Mouse (Mus musculus) embryo, embryonic 11.5 days (tissue): ENCODE measurements around the gene M1ap.

Source experiments
- DNase-seq: peaks from one replicate; pipeline ENCODE4 v3.0.0-alpha.2; 2012; ENCODE audit warnings: low read depth, low spot score

Gene M1ap

DNA sequence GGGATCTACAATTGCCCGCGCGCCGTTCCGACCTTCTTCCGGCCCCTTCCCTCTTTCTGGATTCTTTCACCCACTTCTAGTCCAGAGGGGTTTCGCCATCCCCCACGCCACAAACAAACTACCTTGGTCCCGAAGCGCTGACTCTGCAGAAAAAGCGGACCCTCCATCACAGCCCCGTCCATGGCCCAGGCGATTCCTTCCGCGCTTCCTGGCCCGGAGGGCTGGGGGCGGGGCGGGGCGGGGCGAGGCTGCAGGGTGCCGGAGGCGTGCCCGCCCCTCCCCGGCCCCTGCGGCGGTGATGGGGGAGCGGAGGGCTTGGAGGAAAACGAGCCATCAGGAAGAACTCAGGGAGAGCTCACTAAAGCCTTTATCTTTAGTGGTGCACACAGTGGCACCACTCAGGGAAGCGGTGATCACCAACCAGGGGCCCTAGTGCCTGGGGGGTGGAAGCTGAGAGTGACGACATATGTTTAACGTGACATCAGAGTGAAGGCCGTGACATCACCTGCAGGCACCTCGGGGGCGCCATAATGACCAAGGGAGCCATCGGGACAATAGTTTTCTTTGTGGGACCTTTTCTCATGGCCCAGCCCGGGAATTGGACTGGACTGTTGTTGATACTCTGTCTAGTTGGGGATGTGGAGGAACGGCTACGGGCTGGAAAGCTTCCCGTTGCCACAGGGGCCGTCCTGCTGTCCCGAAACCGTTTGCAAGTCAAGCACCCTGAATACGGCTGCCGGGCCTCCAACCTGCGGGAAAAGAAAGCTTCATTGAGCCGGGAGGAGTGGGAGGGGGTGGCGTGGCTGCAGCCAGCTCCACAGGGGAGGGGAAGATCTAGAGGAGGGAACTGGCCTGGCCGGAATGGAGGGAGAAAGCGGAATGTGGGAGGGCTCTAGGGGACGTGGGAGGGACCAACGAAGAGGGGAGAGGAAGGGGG lies 86.8 kb downstream of the M1ap start, which contains the start of the genes Dok1 and Loxl3:
Gene Dok1, minus strand, starts transcription at position 223 of the 937 bp plus-strand sequence.
Gene Loxl3, plus strand, starts transcription at position 925 of the 937 bp plus-strand sequence.
- peak; percentile 62 for DNase-seq

DNA sequence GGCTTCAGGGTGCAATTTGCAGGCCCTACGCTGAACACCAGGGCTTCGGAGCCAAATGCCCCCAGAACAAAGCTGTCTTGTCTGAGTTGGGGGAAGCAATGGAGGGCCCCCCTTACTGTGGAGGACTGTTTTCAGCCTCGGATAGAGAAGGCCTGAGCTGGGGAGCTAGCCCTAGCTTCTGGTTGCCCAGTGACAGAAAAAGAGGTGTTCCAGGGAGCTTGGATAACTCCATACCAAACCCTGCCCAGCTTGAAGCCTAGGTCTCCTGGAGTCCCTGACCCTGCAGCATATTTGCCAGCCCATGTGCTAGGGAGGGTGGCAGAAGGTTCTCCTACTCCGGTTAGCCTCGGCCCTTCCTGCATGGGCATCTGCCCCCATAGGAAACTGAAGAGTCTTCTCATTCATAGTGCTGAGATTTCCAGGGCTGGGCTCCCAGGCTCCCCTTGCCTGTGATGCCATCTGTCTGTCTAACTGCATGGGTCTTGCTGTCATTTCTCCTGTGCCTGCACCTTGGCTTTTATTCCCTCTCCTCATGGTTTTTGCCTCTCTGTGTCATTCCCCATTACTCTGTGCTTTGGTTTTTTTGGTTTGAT lies 87.9 kb downstream of the M1ap start:
- no peak for DNase-seq

DNA sequence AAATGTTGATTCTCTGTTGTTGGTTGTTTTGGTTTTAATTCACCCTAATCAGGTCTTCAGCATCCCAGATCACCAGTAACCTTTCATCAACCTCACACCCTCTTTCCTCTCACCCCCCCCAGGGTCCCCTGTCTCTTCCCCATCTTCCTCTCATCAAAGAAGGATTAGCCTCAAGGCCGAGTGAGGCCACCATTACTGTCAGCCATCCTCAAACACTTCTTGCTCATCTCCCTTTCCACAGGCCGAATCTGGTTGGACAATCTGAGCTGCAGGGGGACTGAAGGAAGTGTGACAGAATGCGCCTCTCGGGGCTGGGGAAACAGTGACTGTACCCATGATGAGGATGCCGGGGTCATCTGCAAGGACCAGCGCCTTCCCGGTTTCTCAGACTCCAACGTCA lies 90.5 kb downstream of the M1ap start:
- DNase-seq: no peak

DNA sequence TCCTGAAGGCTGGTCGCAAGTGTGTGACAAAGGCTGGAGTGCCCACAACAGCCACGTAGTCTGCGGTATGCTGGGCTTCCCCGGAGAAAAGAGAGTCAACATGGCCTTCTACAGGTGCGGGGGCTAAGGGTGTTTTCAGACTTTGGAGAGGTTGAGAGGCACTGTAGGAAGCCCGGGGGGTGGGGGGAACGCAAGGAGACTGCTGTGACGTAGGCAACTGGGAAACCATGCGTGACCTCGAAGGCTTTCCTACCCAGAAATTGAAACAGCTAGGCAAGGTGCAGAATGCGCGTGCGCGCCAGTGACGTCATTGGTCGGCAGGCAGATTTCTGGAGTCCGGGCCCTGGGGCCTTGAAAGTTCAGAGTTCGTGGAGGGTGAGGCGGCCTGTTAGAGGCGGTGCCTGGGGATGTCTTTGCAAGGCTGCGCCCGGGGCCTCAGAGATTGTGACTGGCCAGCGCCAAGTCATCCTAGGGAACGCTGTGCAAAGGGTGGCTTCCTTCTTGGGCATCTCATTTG lies 91.9 kb downstream of the M1ap start:
- DNase-seq: peak; percentile 76

DNA sequence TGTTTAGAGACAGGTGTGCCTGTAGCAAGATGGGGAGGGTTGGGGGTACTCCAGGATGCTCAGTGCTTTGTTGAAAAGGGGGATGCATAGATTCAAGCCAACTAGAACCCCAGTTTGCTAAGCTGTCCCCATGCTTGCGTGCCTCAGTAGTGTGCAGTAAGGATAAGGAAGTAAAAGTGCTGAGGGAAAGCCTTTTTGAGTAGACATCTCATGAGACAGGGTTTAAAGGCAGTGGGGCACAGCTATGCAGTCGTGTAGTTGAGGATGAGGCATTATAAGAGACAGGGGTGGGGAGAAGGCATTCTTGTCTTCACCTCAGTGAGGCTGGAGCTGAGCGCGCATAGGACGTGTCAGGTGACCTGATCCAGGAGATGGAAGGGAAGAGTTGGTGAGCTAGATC lies 93.9 kb downstream of the M1ap start:
- DNase-seq: no peak

DNA sequence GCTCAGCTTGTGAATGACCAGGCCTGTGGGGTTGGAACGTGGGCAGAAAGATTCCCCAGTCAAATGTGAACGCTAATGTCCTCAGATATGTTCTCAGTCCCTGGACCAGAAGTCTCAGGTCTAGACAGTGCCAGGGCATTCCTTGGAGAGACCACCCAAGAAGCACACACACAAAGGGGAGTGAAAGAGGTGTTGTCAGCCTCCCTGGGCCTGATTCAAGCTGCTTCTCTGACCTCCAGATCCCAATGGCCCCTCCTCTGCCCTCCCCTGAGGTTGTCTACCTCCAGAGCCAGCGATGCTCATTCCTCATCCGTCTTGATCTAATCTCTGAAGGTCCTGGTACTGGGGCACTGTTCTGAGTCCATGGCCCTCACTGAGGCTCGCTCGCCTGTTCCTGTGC lies 96.9 kb downstream of the M1ap start:
- DNase-seq: no peak

DNA sequence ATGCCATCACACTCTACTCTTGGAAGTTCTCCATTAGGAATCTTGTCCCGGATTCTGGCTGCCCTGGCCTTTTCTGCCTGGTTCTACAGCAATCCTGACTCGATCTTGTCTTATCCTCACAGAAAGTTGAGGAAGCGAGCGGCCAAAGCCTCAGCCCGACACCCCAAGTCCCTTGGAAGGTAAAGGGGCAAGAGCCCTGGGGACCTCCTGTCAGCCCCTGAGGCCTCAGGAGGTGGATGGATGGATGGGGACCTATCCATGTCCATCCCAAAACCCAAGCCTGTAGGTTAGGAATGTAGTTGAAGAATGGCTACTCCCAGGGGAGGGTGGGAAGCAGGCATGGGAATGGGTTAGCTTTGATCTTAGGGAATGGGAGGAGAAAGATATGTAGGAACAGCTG lies 97.3 kb downstream of the M1ap start:
- DNase-seq: no peak

DNA sequence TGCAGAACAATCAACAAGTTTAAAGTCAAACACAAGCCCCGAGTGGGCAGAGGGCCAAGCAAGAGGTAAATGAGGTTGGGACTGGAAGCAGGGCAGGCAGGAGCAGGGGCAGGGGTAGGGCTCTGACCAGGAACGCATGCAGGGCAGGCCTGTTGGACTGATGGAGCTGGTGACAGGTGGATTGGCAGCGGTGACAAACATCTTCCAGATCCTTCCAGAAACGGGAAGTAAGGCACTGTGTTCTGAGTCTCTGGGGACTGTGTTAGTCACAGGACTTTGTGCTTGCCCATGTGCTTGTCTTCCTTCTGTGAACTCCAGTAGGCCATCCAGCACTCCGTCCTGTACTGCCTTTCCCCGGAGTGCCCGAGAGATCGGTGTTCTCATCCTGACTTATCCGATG lies 98.0 kb downstream of the M1ap start:
- DNase-seq: no peak

DNA sequence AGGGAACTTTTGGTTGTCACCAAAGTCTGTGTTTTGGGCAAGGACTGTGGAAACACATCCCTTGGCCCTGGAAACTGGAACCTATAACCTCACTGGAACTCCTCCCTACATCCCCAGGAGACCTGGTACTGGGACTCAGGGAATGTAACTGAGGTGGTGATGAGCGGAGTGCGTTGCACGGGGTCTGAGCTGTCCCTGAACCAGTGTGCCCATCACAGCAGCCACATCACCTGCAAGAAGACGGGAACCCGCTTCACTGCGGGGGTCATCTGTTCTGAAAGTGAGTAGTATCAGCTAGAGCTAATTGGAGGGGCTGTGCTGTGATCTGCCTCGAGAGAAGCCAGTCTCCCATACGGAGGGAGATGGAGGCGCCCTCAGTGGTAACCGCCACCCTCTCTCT lies 102.7 kb downstream of the M1ap start:
- no peak for DNase-seq

DNA sequence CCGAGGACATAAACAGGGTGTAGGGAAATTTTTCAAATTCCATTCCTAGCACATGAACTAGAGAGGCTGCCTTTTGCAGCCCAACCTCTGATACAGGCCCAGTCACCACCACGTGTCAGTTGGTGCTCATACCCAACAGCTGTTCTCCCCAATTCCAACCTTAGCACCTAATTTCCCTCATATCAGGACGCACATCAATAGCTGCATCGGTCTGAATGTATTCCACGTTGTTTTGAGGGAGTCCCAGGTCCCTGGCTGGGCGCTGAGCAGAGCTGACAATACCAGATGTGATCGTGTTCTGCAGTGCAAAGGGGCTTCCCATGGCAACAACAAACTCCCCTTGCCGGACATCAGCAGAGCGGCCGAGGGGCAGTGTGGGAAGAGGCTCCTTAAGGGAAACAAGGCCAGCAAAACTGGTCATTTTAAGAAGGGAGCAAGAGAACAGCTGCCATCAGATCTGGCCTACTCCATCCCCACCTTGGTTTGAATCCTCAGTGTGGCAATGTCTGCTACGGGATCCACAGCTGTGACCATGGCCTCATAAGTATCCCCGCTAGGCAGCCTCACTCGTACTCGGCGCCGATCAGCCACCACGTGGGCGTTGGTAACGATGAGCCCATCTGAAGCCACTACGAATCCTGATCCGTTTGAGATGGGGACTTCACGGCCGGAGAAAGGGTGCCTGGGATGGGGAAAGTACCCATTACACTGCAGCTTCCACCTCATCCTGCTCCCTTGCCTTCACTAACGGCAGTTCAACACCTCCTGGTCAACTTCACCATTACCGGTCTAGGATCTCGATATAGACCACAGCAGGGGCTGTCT lies 106.6 kb downstream of the M1ap start:
- no peak for DNase-seq

DNA sequence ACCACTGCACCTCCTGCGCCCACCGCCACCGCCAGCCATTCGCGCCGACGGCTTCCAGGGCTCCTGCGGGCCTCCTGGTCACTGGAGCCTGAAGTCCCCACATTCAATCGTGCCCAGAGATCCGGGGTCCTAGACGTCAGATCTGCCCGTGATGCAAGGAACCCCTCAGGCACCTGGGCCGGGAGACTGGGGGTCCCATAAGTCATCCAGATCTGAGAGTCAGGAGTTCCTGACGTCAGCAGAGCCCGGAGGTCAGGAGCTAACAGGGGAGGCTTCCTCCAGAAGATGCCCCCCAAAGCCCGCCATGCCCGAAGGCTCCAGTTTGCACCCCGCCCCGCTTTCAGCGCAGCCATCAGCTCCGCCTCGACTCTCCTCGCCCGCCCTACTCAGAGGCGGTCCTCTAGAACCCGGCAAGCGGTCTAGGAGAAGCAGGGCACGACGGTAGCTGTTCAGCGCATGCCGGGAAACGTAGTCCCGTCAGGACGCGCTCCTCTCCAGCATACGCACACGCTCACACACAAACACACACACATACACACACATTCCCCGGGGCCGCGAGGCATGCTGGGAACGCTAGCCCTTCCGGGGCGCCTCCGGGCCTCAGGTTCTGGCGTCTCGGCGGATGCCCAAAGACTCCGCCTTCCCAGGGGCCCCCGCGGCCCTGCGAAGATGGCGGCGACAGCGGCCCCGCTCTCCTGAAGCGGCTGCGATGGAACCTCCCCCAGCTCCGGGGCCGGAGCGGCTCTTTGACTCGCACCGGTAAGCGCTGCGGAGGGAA lies 107.6 kb downstream of the M1ap start, which contains the start of gene Aup1:
Gene Aup1, plus strand, starts transcription at position 448 of the 778 bp plus-strand sequence.
- DNase-seq: peak; percentile 95

DNA sequence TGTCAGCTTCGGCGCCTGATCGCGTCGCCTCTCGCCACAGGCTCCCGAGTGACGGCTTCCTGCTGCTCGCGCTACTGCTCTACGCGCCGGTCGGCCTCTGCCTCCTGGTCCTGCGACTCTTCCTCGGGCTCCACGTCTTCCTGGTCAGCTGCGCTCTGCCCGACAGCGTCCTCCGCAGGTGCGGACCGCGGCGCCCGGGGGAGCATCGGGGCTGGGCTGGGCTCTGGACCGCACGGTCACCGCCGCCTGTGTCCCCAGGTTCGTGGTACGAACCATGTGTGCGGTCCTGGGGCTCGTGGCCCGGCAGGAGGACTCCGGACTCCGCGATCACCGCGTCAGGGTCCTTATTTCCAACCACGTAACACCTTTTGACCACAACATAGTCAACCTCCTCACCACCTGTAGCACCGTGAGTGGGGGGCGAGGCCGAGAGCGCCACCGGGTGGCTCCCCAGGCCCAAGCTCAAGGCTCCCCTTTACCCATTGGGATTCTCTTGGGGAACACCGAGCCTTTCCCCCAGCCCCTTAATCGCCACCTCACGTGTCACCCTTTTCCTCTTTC lies 108.2 kb downstream of the M1ap start, which contains the start of gene Htra2:
Gene Htra2, minus strand, starts transcription at position 403 of the 561 bp plus-strand sequence.
- no peak for DNase-seq

DNA sequence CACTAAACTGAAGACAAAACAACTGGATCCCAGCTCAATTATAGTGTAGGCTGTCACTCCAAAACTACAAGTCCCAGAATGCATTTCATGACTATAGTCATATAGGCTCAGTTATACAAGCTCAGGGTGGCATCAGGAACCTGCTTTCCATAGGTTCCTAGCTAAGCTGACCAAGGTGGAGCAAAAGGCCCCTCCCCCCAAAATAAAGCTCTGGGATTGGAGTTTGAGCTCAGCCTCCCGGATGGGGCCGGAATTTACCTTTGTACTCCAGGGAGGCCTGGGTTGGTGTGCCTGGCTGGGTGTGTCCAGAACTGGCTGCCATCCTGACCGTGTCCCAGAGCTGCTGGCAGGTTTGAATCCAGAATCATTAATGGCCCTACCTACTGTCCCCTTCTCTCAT lies 111.1 kb downstream of the M1ap start, which contains the start of gene Dqx1:
Gene Dqx1, plus strand, starts transcription at position 55 of the 400 bp plus-strand sequence.
- DNase-seq: no peak

DNA sequence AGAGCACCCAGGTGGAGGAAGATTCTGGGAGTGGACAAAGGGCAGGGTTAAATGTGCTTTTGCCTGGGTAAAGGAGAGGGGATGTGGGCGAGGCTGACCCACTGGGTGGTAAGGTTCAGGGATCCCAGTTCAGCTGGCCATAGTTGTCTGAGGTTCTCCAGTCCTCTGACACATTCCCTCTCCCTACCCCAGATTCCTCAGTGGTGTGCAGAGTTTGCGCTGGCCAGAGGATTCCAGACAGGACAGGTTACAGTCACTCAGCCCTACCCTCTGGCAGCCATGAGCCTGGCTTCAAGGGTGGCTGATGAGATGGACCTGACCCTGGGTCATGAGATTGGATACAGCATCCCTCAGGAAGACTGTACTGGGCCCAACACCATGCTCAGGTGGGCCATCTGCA lies 112.0 kb downstream of the M1ap start:
- DNase-seq: no peak

DNA sequence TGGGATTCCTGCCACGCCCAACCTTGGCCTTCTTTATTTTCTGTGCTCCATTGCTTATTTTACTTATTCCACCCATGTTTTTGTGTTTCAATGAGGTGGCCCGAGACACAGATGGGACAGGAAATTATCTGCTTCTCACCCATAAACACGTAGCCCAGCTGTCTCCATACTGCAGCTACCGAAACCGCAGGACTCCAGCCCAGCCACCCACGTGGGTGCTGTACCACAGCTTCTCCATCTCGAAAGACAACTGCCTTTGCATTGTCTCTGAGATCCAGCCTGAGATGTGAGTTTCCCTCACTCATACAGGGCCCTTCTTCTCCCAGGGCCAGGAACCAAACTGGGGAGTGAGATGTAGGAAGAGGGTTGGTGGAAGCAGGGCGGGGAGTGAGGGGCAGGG lies 119.3 kb downstream of the M1ap start:
- no peak for DNase-seq

DNA sequence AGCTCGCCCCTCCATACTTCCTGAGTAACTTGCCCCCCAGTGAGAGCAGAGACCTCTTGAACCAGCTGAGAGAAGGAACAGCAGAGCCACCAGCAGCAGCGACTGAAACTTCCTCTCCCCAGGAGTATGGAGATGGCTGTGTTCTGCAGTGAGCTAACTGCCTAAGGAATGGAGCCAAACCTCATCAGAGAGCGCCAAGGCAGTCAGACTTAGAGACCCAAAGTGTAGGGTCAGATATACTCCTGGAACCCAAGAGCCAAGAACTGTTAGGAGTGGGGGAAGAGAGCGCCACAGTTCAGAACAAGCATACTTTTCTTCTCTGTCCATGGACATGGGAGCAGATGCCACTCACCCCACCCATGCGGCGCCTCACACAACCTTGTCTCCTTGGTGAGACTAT lies 119.7 kb downstream of the M1ap start:
- no peak for DNase-seq

DNA sequence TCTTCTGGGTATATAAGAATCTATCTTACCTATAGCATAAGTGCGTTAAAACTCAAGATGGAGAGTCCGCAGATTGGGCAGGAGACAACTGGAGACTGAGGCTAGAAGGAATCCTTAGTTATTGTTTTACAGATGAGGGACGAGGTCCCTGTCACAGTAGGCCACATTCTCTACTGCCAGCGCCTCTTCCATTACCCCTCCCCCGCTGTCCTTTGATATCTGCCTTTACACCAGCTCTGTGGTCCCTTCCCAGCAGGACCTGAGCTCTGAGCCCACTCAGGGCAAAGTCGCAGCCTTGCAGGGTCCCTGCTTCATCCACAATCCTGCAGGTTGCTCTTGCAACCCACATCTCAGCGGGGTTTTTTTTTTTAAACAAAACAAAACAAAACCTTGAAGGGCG lies 121.5 kb downstream of the M1ap start:
- no peak for DNase-seq

DNA sequence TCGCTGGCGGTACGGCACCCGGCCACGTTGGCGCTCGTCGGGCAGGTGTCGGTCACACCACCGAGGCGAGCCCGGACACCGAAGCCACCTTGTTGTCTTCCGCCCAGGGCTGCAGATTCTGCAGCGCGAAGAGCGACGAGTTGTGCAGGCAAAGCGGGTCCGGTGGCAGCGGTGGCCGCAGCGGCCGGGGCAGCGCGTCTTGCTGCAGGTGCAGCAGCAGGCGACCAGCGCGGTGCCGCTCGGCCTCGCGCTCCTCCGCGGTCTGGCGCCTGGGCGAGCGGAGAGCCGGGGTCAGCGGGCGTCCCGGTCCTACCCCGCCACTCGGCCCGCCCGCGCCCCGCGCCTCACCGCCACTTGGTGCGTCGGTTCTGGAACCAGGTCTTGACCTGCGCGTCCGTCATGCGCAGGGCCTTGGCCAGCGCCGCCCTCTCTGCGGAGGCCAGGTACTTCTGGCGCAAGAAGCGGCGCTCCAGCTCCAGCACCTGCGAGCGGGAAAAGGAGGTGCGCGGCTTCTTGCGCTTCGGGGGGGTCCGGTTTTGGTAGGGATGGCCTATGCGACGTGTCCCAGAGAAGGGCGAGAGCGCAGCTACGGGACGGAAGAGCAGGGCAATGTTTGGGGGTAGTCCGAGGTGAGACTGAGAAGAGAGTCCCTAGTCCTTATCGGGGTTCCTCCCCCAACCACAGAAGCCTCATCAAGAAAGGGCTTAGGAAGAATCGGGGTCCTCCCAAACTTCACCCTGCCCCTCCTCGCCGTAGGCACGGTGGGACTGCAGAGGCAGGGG lies 122.2 kb downstream of the M1ap start:
- no peak for DNase-seq

DNA sequence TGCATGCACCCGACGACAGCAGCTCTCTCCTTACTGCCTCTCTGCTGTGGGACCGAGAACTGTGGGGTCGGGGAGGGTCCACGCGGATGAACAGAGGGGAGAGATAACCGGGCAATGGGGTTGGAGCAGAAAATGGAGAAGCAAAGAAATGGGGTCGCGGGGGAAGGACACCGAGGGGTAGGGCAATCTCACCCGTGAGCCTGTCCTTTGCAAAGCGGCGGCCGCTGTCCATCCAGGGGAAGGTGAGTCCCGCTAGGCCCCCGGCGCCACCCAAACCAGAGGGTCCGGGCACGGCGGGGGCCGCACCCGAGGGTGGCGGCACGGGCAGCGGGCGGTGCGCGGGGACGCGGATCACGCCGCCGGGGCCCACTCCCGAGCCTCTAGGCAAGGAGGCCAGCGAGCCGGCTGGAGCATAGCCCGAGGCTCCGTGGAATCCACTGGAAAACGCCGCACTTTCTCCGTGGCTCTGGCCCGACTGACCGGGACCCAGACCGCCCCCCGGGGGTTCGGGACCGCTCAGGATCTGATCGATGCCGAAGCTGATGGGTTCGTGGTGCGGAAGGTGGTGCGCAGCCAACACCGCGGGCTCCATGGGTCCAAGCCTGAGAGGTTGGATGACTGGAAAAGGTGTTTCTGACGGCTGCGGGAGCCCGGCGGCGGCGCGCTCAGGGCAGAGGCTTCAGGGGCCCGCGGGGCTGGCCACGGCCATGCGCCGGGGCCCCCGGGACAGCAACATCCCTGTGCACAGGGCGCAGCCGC lies 123.0 kb downstream of the M1ap start:
- DNase-seq: no peak

DNA sequence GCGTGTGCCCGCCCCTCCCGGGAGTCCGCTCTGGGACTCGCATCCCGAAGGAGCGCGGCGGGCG lies 123.4 kb downstream of the M1ap start, which contains the start of gene Tlx2:
Gene Tlx2, minus strand, starts transcription at position 47 of the 64 bp plus-strand sequence.
- no peak for DNase-seq
